Mouse (Mus musculus): ENCODE measurements around the gene Arhgap8. TPM values are rescaled to one million over a fixed set of nuclear protein-coding genes. Genes with fewer than 3 reads are reported as not detected.
"Not testable (repeated sequence)": the region's sequence is repeated elsewhere in the genome, so short reads cannot be mapped to it uniquely, and the experiment has no call there.

The Arhgap8 gene
- polyA plus RNA-seq, 1 experiment from 2014 or later: 0.53 TPM

DNA sequence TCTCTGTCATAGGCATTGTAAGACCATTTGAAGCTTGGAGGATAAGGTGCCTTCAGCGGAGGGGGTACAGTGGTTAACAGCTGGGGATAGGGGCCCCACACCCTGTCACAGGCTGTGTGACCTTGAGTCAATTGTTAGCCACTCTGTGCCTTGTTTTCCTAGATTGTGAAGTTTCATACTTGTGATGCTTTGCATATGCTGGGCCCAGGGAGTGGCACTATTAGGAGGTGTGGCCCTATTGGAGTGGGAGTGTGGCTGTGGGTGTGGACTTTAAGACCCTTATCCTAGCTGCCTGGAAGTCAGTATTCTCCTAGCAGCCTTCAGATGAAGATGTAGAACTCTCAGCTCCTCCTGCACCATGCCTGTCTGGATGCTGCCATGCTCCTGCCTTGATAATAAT, 3.8 kb downstream of the Arhgap8 start:
- H3K4me1 ChIP-seq (replicated peaks; ENCODE audit: control insufficient read depth, insufficient read depth, low read length); H3K4me2 ChIP-seq (ENCODE audit: low read length); H3K9me3 ChIP-seq (ENCODE audit: control insufficient read depth, low read length); H3K27ac ChIP-seq (ENCODE audit: low read length); H3K36me3 ChIP-seq (ENCODE audit: control insufficient read depth, insufficient read depth); ATAC-seq; H3K4me3 ChIP-seq (replicated peaks; ENCODE audit: low read length); H3K9ac ChIP-seq (replicated peaks; ENCODE audit: low read depth, low read length): not testable (repeated sequence)
- WGBS: 91% methylated on average over 1 of the region's 1 CpGs
- peaks cover 15% of the 10 kb centered on the region for H3K27me3 ChIP-seq (replicated peaks; ENCODE audit: control insufficient read depth, insufficient read depth, low read length)

GRCm38 (mm10) chr15:84724199-84724598, 4.3 kb downstream of the Arhgap8 start:
- H3K36me3 ChIP-seq (ENCODE audit: control insufficient read depth, insufficient read depth): no peaks in the 10 kb centered on the region
- WGBS: 72% methylated on average over 4 of the region's 4 CpGs

DNA sequence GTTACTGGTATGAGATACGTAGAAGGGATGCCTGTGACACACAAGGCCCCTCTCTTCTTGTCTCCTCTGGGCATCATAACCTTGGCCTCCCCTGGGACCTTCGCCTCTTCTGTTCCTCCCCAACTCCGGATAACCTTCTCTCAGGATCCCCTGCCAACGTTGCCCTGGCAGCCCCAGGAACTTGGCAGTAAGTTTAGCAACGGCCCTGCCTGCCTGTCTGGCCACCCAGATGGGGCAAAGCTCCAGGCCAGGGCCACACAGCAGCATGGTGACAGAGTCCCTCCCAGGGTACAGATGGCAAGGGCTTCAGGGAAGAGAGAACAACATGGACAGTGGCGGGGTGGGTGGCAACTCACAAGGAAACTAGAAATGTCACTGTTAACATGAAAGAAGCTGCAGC, 9.8 kb downstream of the Arhgap8 start:
- 62% methylated on average over 6 of the region's 6 CpGs for WGBS
- peaks cover 2% of the 10 kb centered on the region; the same call in 1 of the 2 replicates for H3K4me1 ChIP-seq (replicated peaks; ENCODE audit: control insufficient read depth, insufficient read depth, low read length)
- no peak overlapping the region for H3K4me2 ChIP-seq (ENCODE audit: low read length)
- ATAC-seq: no peak
- H3K4me3 ChIP-seq (replicated peaks; ENCODE audit: low read length): no peak overlapping the region
- no peak overlapping the region for H3K9ac ChIP-seq (replicated peaks; ENCODE audit: low read depth, low read length)
- no peaks in the 10 kb centered on the region for H3K36me3 ChIP-seq (ENCODE audit: control insufficient read depth, insufficient read depth)
- no peaks in the 10 kb centered on the region for H3K9me3 ChIP-seq (ENCODE audit: control insufficient read depth, low read length)
- no peak overlapping the region for H3K27ac ChIP-seq (ENCODE audit: low read length)
- no peaks in the 10 kb centered on the region for H3K27me3 ChIP-seq (replicated peaks; ENCODE audit: control insufficient read depth, insufficient read depth, low read length)

More at GRCm38 (mm10) chr15:84724199-84724598, 4.3 kb downstream of the Arhgap8 start:
- H3K4me3 ChIP-seq (replicated peaks; ENCODE audit: low read length): no peak overlapping the region
- ATAC-seq: no peak
- H3K9me3 ChIP-seq (ENCODE audit: control insufficient read depth, low read length): no peaks in the 10 kb centered on the region
- H3K9ac ChIP-seq (replicated peaks; ENCODE audit: low read depth, low read length): no peak overlapping the region
- peaks cover 12% of the 10 kb centered on the region; the same call in 1 of the 2 replicates for H3K27me3 ChIP-seq (replicated peaks; ENCODE audit: control insufficient read depth, insufficient read depth, low read length)
- peaks cover 10% of the 10 kb centered on the region for H3K4me1 ChIP-seq (replicated peaks; ENCODE audit: control insufficient read depth, insufficient read depth, low read length)
- H3K27ac ChIP-seq (ENCODE audit: low read length): no peak overlapping the region
- no peak overlapping the region for H3K4me2 ChIP-seq (ENCODE audit: low read length)

GRCm38 (mm10) chr15:84730893-84731292, 11.0 kb downstream of the Arhgap8 start:
- H3K4me2 ChIP-seq (ENCODE audit: low read length): no peak overlapping the region
- H3K36me3 ChIP-seq (ENCODE audit: control insufficient read depth, insufficient read depth): no peaks in the 10 kb centered on the region
- H3K27ac ChIP-seq (ENCODE audit: low read length): no peak overlapping the region
- 77% methylated on average over 1 of the region's 1 CpGs for WGBS
- H3K4me1 ChIP-seq (replicated peaks; ENCODE audit: control insufficient read depth, insufficient read depth, low read length): peaks cover 2% of the 10 kb centered on the region; the same call in 1 of the 2 replicates
- no peak for ATAC-seq
- H3K9ac ChIP-seq (replicated peaks; ENCODE audit: low read depth, low read length): no peak overlapping the region
- no peak overlapping the region for H3K4me3 ChIP-seq (replicated peaks; ENCODE audit: low read length)
- no peaks in the 10 kb centered on the region for H3K9me3 ChIP-seq (ENCODE audit: control insufficient read depth, low read length)
- H3K27me3 ChIP-seq (replicated peaks; ENCODE audit: control insufficient read depth, insufficient read depth, low read length): no peaks in the 10 kb centered on the region

DNA sequence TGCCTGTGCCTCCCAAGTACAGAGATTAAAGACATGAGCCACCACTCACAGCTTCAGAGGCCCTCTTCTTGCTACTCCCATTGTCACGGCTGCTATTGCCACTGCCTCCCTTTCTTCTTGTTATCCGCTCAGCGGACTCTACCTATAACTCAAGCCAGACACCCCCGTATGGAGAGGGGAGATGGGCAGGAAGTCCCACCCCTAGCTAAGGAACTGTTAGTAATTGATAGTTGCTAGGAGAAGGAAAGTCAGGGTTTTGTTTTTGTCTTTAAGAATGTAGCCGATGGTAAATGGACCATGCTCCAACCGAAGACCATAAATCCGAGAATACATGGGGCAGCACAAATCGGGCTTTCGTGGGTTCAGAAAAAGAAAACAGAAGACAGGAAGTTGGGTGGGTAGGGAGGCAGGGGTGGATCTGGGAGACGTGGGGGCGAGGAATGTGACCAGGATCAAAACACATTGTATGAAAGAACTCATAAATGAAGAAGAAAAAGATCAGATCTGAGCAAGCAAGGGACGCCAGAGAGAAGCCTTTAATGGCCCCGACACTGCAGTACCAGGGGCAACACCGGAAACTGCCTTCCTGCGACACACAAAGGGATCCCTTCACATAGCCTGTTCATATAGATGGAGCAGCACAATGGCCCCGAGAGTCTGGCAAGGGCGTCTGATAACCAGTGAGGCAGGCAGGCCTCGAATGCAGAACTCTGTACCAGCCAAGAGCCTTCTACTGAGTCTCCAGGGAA, 12.0 kb downstream of the Arhgap8 start:
- WGBS: 62% methylated on average over 18 of the region's 18 CpGs
- Histone ChIP-seq H3K27me3 (replicated peaks; ENCODE audit: control insufficient read depth, insufficient read depth, low read length) (no peaks in the 10 kb centered on the region), H3K9me3 (ENCODE audit: control insufficient read depth, low read length) (no peaks in the 10 kb centered on the region)

GRCm38 (mm10) chr15:84732425-84732749, 12.5 kb downstream of the Arhgap8 start:
- H3K4me2 ChIP-seq (ENCODE audit: low read length): no peak overlapping the region
- no peak overlapping the region for H3K27ac ChIP-seq (ENCODE audit: low read length)
- no peaks in the 10 kb centered on the region for H3K36me3 ChIP-seq (ENCODE audit: control insufficient read depth, insufficient read depth)
- WGBS: 56% methylated on average over 4 of the region's 4 CpGs
- no peak for ATAC-seq
- H3K4me3 ChIP-seq (replicated peaks; ENCODE audit: low read length): no peak overlapping the region
- no peaks in the 10 kb centered on the region for H3K27me3 ChIP-seq (replicated peaks; ENCODE audit: control insufficient read depth, insufficient read depth, low read length)
- peaks cover 8% of the 10 kb centered on the region; the same call in 1 of the 2 replicates for H3K4me1 ChIP-seq (replicated peaks; ENCODE audit: control insufficient read depth, insufficient read depth, low read length)
- no peak overlapping the region for H3K9ac ChIP-seq (replicated peaks; ENCODE audit: low read depth, low read length)
- H3K9me3 ChIP-seq (ENCODE audit: control insufficient read depth, low read length): no peaks in the 10 kb centered on the region

More for the DNA sequence above, 12.0 kb downstream of the Arhgap8 start:
- Histone ChIP-seq H3K4me1 (replicated peaks; ENCODE audit: control insufficient read depth, insufficient read depth, low read length) (peaks cover 8% of the 10 kb centered on the region; the same call in 1 of the 2 replicates), H3K9ac (replicated peaks; ENCODE audit: low read depth, low read length) (no peak overlapping the region), H3K4me2 (ENCODE audit: low read length) (no peak overlapping the region), H3K4me3 (replicated peaks; ENCODE audit: low read length) (no peak overlapping the region), H3K27ac (ENCODE audit: low read length) (no peak overlapping the region), H3K36me3 (ENCODE audit: control insufficient read depth, insufficient read depth) (no peaks in the 10 kb centered on the region)
- ATAC-seq: no peak

- Histone ChIP-seq H3K4me3 (replicated peaks; ENCODE audit: low read length) (no peak overlapping the region), H3K4me2 (ENCODE audit: low read length) (peak overlapping the region; percentile 30), H3K9ac (replicated peaks; ENCODE audit: low read depth, low read length) (no peak overlapping the region), H3K36me3 (ENCODE audit: control insufficient read depth, insufficient read depth) (no peaks in the 10 kb centered on the region), H3K4me1 (replicated peaks; ENCODE audit: control insufficient read depth, insufficient read depth, low read length) (peaks cover 5% of the 10 kb centered on the region; the same call in 1 of the 2 replicates), H3K9me3 (ENCODE audit: control insufficient read depth, low read length) (no peaks in the 10 kb centered on the region), H3K27ac (ENCODE audit: low read length) (peak overlapping the region; percentile 30; the same call in 1 of the 2 replicates), H3K27me3 (replicated peaks; ENCODE audit: control insufficient read depth, insufficient read depth, low read length) (no peaks in the 10 kb centered on the region)
- ATAC-seq: peak; percentile 80
- 26% methylated on average over 11 of the region's 11 CpGs for WGBS
Measured at GRCm38 (mm10) chr15:84736346-84736993, 16.6 kb downstream of the Arhgap8 start.

GRCm38 (mm10) chr15:84736994-84737346, 17.1 kb downstream of the Arhgap8 start:
- H3K9me3 ChIP-seq (ENCODE audit: control insufficient read depth, low read length): no peaks in the 10 kb centered on the region
- 28% methylated on average over 3 of the region's 4 CpGs for WGBS
- ATAC-seq: peak; percentile 36; the same call in 1 of the 2 replicates
- no peak overlapping the region for H3K4me2 ChIP-seq (ENCODE audit: low read length)
- peaks cover 5% of the 10 kb centered on the region; the same call in 1 of the 2 replicates for H3K4me1 ChIP-seq (replicated peaks; ENCODE audit: control insufficient read depth, insufficient read depth, low read length)
- no peak overlapping the region for H3K4me3 ChIP-seq (replicated peaks; ENCODE audit: low read length)
- no peak overlapping the region for H3K9ac ChIP-seq (replicated peaks; ENCODE audit: low read depth, low read length)
- H3K27me3 ChIP-seq (replicated peaks; ENCODE audit: control insufficient read depth, insufficient read depth, low read length): no peaks in the 10 kb centered on the region
- no peaks in the 10 kb centered on the region for H3K36me3 ChIP-seq (ENCODE audit: control insufficient read depth, insufficient read depth)
- H3K27ac ChIP-seq (ENCODE audit: low read length): no peak overlapping the region

GRCm38 (mm10) chr15:84738246-84738645, 18.4 kb downstream of the Arhgap8 start:
- H3K4me3 ChIP-seq (replicated peaks; ENCODE audit: low read length): no peak overlapping the region
- no peak overlapping the region for H3K27ac ChIP-seq (ENCODE audit: low read length)
- H3K4me1 ChIP-seq (replicated peaks; ENCODE audit: control insufficient read depth, insufficient read depth, low read length): peaks cover 5% of the 10 kb centered on the region; the same call in 1 of the 2 replicates
- H3K9ac ChIP-seq (replicated peaks; ENCODE audit: low read depth, low read length): no peak overlapping the region
- no peaks in the 10 kb centered on the region for H3K36me3 ChIP-seq (ENCODE audit: control insufficient read depth, insufficient read depth)
- H3K27me3 ChIP-seq (replicated peaks; ENCODE audit: control insufficient read depth, insufficient read depth, low read length): no peaks in the 10 kb centered on the region
- WGBS: 85% methylated on average over 7 of the region's 7 CpGs
- no peak overlapping the region for H3K4me2 ChIP-seq (ENCODE audit: low read length)
- H3K9me3 ChIP-seq (ENCODE audit: control insufficient read depth, low read length): no peaks in the 10 kb centered on the region
- ATAC-seq: no peak

All from forebrain, embryonic 16.5 days (tissue).